ENCODE assay signal across 9 mouse cellular contexts in genomic region chr10:62111207-62111576, GRCm38 (mm10). TPM values are rescaled to one million over a fixed set of nuclear protein-coding genes. Genes with fewer than 3 reads are reported as not detected.
DNase-seq lines count a peak whose midpoint lies in the region; ATAC-seq and TF ChIP-seq lines count a peak whose summit lies in the region.
"Had no signal": no experiment of that assay in that cellular context is flagged by ENCODE, and none has a peak within 500 bp of the region (broad histone marks: within the 10 kb centered on the region; RNA-seq: fewer than 3 reads in every experiment).

No protein-coding gene starts in this region.

- H3K9me3 ChIP-seq in heart, embryonic 10.5 days = no peaks in the 10 kb centered on the region
- no peaks in the 10 kb centered on the region for H3K9me3 ChIP-seq in limb, embryonic 11.5 days (ENCODE audit: control insufficient read depth, low read length)
- no peaks in the 10 kb centered on the region for H3K9me3 ChIP-seq in neural tube, embryonic 15.5 days (replicated peaks)

- H3K9ac ChIP-seq in limb, embryonic 11.5 days (ENCODE audit: low read length) = peak overlapping the region; percentile 17; the same call in 1 of the 2 replicates
- peak overlapping the region; percentile 59 for H3K9ac ChIP-seq in neural tube, embryonic 15.5 days (replicated peaks)

- peaks cover 68% of the 10 kb centered on the region for H3K27me3 ChIP-seq in heart, embryonic 10.5 days (ENCODE audit: insufficient read depth, poor library complexity, severe bottlenecking)
- H3K27me3 ChIP-seq in thymus, adult 2 months (ENCODE audit: control insufficient read depth, insufficient read depth, low read length) = no peaks in the 10 kb centered on the region
- peaks cover 14% of the 10 kb centered on the region for H3K27me3 ChIP-seq in limb, embryonic 11.5 days (ENCODE audit: control insufficient read depth, insufficient read depth, low read length)
- H3K27me3 ChIP-seq in neural tube, embryonic 15.5 days (replicated peaks) = peaks cover 17% of the 10 kb centered on the region

- no peak for TF ChIP-seq POLR2A in thymus, adult 2 months (IDR thresholded peaks at IDR 0.05; ENCODE audit: control insufficient read depth, extremely low read depth, insufficient read depth, low read length, poor library complexity)

- H3K4me3 ChIP-seq in heart, embryonic 10.5 days = peak overlapping the region; percentile 71
- peak overlapping the region; percentile 47; the same call in 1 of the 2 replicates for H3K4me3 ChIP-seq in thymus, adult 2 months (ENCODE audit: control insufficient read depth, insufficient read depth, low read length)
- H3K4me3 ChIP-seq in limb, embryonic 11.5 days (ENCODE audit: low read depth, low read length) = peak overlapping the region; percentile 61
- peak overlapping the region; percentile 49 for H3K4me3 ChIP-seq in neural tube, embryonic 15.5 days (replicated peaks)

- peak overlapping the region; percentile 80; the same call in 1 of the 2 replicates for H3K27ac ChIP-seq in heart, embryonic 10.5 days
- H3K27ac ChIP-seq in thymus, adult 2 months (ENCODE audit: control insufficient read depth, insufficient read depth, low read length) = no peak overlapping the region
- H3K27ac ChIP-seq in limb, embryonic 11.5 days (replicated peaks; ENCODE audit: low read depth, low read length) = no peak overlapping the region
- H3K27ac ChIP-seq in neural tube, embryonic 15.5 days (replicated peaks) = 0 out of 2 replicates have a peak overlapping the region, but pooled peaks have one; percentile 10

- H3K36me3 ChIP-seq in heart, embryonic 10.5 days = no peaks in the 10 kb centered on the region
- no peaks in the 10 kb centered on the region for H3K36me3 ChIP-seq in thymus, adult 2 months (ENCODE audit: control insufficient read depth, insufficient read depth, low read length)
- no peaks in the 10 kb centered on the region for H3K36me3 ChIP-seq in limb, embryonic 11.5 days (ENCODE audit: control insufficient read depth, insufficient read depth, low read length)
- peaks cover 4% of the 10 kb centered on the region; the same call in 1 of the 2 replicates for H3K36me3 ChIP-seq in neural tube, embryonic 15.5 days

- 41% methylated on average over 6 of the region's 6 CpGs for WGBS in heart, embryonic 10.5 days
- 53% methylated on average over 6 of the region's 6 CpGs for WGBS in thymus, adult 2 months
- WGBS in limb, embryonic 11.5 days = 35% methylated on average over 6 of the region's 6 CpGs
- WGBS in neural tube, embryonic 15.5 days = 43% methylated on average over 6 of the region's 6 CpGs

- ATAC-seq in limb, embryonic 11.5 days (ENCODE audit: insufficient number of reproducible peaks, low FRiP score, low TSS enrichment, low read depth) = no peak
- ATAC-seq in neural tube, embryonic 15.5 days (ENCODE audit: low FRiP score) = peak; percentile 40; the same call in 1 of the 2 replicates

- H3K4me1 ChIP-seq in heart, embryonic 10.5 days = peaks cover 10% of the 10 kb centered on the region
- peaks cover 10% of the 10 kb centered on the region; the same call in 1 of the 2 replicates for H3K4me1 ChIP-seq in thymus, adult 2 months (replicated peaks; ENCODE audit: control insufficient read depth, insufficient read depth, low read length)
- H3K4me1 ChIP-seq in limb, embryonic 11.5 days (ENCODE audit: control insufficient read depth, insufficient read depth, low read length) = no peaks in the 10 kb centered on the region
- peaks cover 20% of the 10 kb centered on the region for H3K4me1 ChIP-seq in neural tube, embryonic 15.5 days

- intact Hi-C loops in heart, postnatal 14 days (cut with DNase I) = no loop called here

- H3K4me2 ChIP-seq in limb, embryonic 11.5 days (ENCODE audit: low read depth, severe bottlenecking) = peak overlapping the region; percentile 90; the same call in 1 of the 2 replicates
- peak overlapping the region; percentile 87 for H3K4me2 ChIP-seq in neural tube, embryonic 15.5 days

- no peak for TF ChIP-seq CTCF in thymus, adult 2 months (IDR thresholded peaks at IDR 0.05; ENCODE audit: borderline replicate concordance, control insufficient read depth, extremely low read depth, insufficient read depth, low read length, poor library complexity)

- DNase-seq in heart, embryonic 10.5 days (ENCODE audit: low spot score) = no peak
- no peak for DNase-seq in heart, postnatal 14 days
- DNase-seq in thymus, adult 2 months = no peak
- no peak for DNase-seq in thymus, postnatal 25 days
- no peak for DNase-seq in limb, embryonic 11.5 days (ENCODE audit: low spot score)
- no peak for DNase-seq in yolk sac, embryonic 10.5 days (ENCODE audit: low spot score)
- no peak for DNase-seq in frontal cortex, postnatal 10 days (ENCODE audit: low spot score in 2 of 2)

RNA-seq across cellular contexts. Expression of gene Neurog3, which starts 21.7 kb away (rescaled TPM):
- not detected in 2 replicates for polyA plus RNA-seq in heart, embryonic 10.5 days (2016; fragmentation: Nextera tagmentation; extraction: Ambion mirVana)
- total RNA-seq in heart, postnatal 14 days (2021) = not detected
- 0.20 and 0.22 TPM in 2 replicates for polyA plus RNA-seq in thymus, adult 2 months (2012; rRNA removed)
- polyA plus RNA-seq in limb, embryonic 11.5 days (2014; fragmentation: Nextera tagmentation; extraction: Ambion mirVana) = not detected in 2 replicates
- 0.35 and 0.68 TPM in 2 replicates for polyA plus RNA-seq in neural tube, embryonic 15.5 days (2015; fragmentation: Nextera tagmentation; extraction: Ambion mirVana)
- polyA plus RNA-seq: erythroblast, embryonic 14.5 days had no signal

RNA-seq across cellular contexts. Expression of gene Fam241b, which starts 32.5 kb away (rescaled TPM):
- 3.1 and 5.9 TPM in 2 replicates for polyA plus RNA-seq in heart, embryonic 10.5 days (2016; fragmentation: Nextera tagmentation; extraction: Ambion mirVana)
- total RNA-seq in heart, postnatal 14 days (2021) = 1 to 10 TPM in 1 of 2 experiments, under 1 TPM in 1; 0.93 to 1.1 TPM
- 2.3 and 4.0 TPM in 2 replicates for polyA plus RNA-seq in thymus, adult 2 months (2012; rRNA removed)
- polyA plus RNA-seq in limb, embryonic 11.5 days (2014; fragmentation: Nextera tagmentation; extraction: Ambion mirVana) = 3.6 and 4.6 TPM in 2 replicates
- 114 and 139 TPM in 2 replicates for polyA plus RNA-seq in neural tube, embryonic 15.5 days (2015; fragmentation: Nextera tagmentation; extraction: Ambion mirVana)

Comparison
In these comparisons a context has a peak if more than half of its experiments do, and no peak if none do; other contexts are left out.
1. H3K27ac ChIP-seq: peak in heart, embryonic 10.5 days (single experiment) and neural tube, embryonic 15.5 days (single experiment); none in thymus, adult 2 months (single experiment) and limb, embryonic 11.5 days (single experiment).
2. RNA of gene Fam241b, which starts 32.5 kb away (polyA plus RNA-seq): 114 to 139 TPM in neural tube, embryonic 15.5 days; 3.1 to 5.9 TPM in heart, embryonic 10.5 days, 2.3 to 4.0 TPM in thymus, adult 2 months and 3.6 to 4.6 TPM in limb, embryonic 11.5 days; every median in the first group is over 10 times any median in the second.
3. Peak in every context shown above with its lines, with median percentiles within 50 percentile points of each other: H3K4me3 ChIP-seq.